35 mouse cellular contexts compared by ENCODE assay signal in the genomic region with DNA sequence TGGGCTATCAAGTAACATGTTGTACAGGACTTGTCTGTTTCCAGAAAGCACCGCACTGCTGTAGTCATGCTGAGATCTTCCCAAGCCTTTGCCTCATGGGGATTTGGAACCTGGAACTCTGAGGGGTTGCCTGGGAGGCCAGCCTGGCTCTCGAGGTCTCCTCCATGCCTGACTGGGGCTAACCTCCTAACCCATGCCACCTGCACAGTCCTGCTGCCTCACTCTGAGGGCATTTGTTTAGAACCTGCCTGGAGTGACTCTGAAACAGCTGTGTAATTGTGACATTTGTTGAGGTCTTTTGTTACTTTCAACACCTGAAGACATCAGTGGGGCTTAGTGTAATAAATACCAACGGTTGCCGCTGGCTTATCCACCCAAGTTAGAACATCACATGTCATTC. TPM values are rescaled to one million over a fixed set of nuclear protein-coding genes. Genes with fewer than 3 reads are reported as not detected.
A peak's percentile ranks its signal among the peaks of the same experiment; 100 is the strongest.
DNase-seq lines count a peak whose midpoint lies in the region; ATAC-seq lines count a peak whose summit lies in the region.
"Had no signal": no experiment of that assay in that cellular context is flagged by ENCODE, and none has a peak within 500 bp of the region (broad histone marks: within the 10 kb centered on the region; RNA-seq: fewer than 3 reads in every experiment).

No protein-coding gene starts in this region.

- H3K4me2 ChIP-seq in embryonic facial prominence, embryonic 13.5 days = no peak overlapping the region
- no peak overlapping the region for H3K4me2 ChIP-seq in kidney, embryonic 16.5 days (replicated peaks; ENCODE audit: low read depth, low read length)
- H3K4me2 ChIP-seq: embryonic facial prominence, embryonic 12.5 days; heart, embryonic 11.5 days; hindbrain, embryonic 14.5 days had no signal

- H3K27me3 ChIP-seq in embryonic facial prominence, embryonic 13.5 days = no peaks in the 10 kb centered on the region
- no peaks in the 10 kb centered on the region for H3K27me3 ChIP-seq in embryonic facial prominence, embryonic 10.5 days (replicated peaks; ENCODE audit: low read depth, poor library complexity, severe bottlenecking)
- H3K27me3 ChIP-seq in heart, embryonic 10.5 days (ENCODE audit: insufficient read depth, poor library complexity, severe bottlenecking) = no peaks in the 10 kb centered on the region
- no peaks in the 10 kb centered on the region for H3K27me3 ChIP-seq in kidney, embryonic 16.5 days (ENCODE audit: insufficient read depth, low read length)
- H3K27me3 ChIP-seq: CH12.LX; embryonic facial prominence, embryonic 12.5 days; Patski had no signal

- DNase-seq in embryonic facial prominence, embryonic 10.5 days (ENCODE audit: low spot score) = no peak
- DNase-seq in heart, embryonic 10.5 days (ENCODE audit: low spot score) = no peak
- DNase-seq in heart, postnatal 36 days = no peak
- DNase-seq in kidney, adult 9 months = no peak
- DNase-seq in gastrocnemius, adult 18-20 months (ENCODE audit: low spot score) = no peak
- no peak for DNase-seq in left cerebral cortex, adult 18-20 months (ENCODE audit: low spot score in 2 of 2)
- DNase-seq: adrenal gland, postnatal 10 days; adrenal gland, postnatal 36 days; cerebellum, adult 18-20 months; cerebellum, adult 9-10 months; cerebellum, postnatal 14 days; forebrain, postnatal 0 days; gastrocnemius, postnatal 25 days; heart, adult 2 months; heart, postnatal 4 days had no signal

- intact Hi-C loops in heart, postnatal 36 days (cut with DNase I) = no loop called here

- 49% methylated on average over 4 of the region's 4 CpGs for WGBS in embryonic facial prominence, embryonic 13.5 days
- WGBS in embryonic facial prominence, embryonic 10.5 days = 70% methylated on average over 4 of the region's 4 CpGs
- 60% methylated on average over 4 of the region's 4 CpGs for WGBS in heart, embryonic 10.5 days
- 34% methylated on average over 4 of the region's 4 CpGs for WGBS in kidney, embryonic 16.5 days

- H3K36me3 ChIP-seq in embryonic facial prominence, embryonic 13.5 days = no peaks in the 10 kb centered on the region
- H3K36me3 ChIP-seq in embryonic facial prominence, embryonic 10.5 days (replicated peaks) = no peaks in the 10 kb centered on the region
- no peaks in the 10 kb centered on the region for H3K36me3 ChIP-seq in heart, embryonic 10.5 days
- no peaks in the 10 kb centered on the region for H3K36me3 ChIP-seq in kidney, embryonic 16.5 days (ENCODE audit: insufficient read depth, low read length)
- H3K36me3 ChIP-seq: embryonic facial prominence, embryonic 12.5 days; G1E had no signal

- H3K4me3 ChIP-seq in embryonic facial prominence, embryonic 13.5 days = no peak overlapping the region
- no peak overlapping the region for H3K4me3 ChIP-seq in embryonic facial prominence, embryonic 10.5 days
- H3K4me3 ChIP-seq in heart, embryonic 10.5 days = no peak overlapping the region
- no peak overlapping the region for H3K4me3 ChIP-seq in kidney, embryonic 16.5 days (ENCODE audit: low read length)
- H3K4me3 ChIP-seq: embryonic facial prominence, embryonic 12.5 days; erythroblast, embryonic 14.5 days; heart, adult 2 months had no signal

- peaks cover 12% of the 10 kb centered on the region; the same call in 1 of the 2 replicates for H3K4me1 ChIP-seq in embryonic facial prominence, embryonic 13.5 days
- peaks cover 14% of the 10 kb centered on the region for H3K4me1 ChIP-seq in embryonic facial prominence, embryonic 10.5 days
- peaks cover 40% of the 10 kb centered on the region for H3K4me1 ChIP-seq in heart, embryonic 10.5 days
- H3K4me1 ChIP-seq in kidney, embryonic 16.5 days (ENCODE audit: insufficient read depth, low read length) = peaks cover 13% of the 10 kb centered on the region
- H3K4me1 ChIP-seq: embryonic facial prominence, embryonic 12.5 days had no signal

- no peak for ATAC-seq in embryonic facial prominence, embryonic 13.5 days (ENCODE audit: insufficient number of reproducible peaks, insufficient read depth, low FRiP score, low TSS enrichment, low read depth)
- ATAC-seq in kidney, embryonic 16.5 days (ENCODE audit: low FRiP score, low TSS enrichment) = 0 out of 2 replicates have a peak, but pooled peaks have one; percentile 21
- ATAC-seq: forebrain, embryonic 14.5 days; forebrain, postnatal 0 days; hindbrain, postnatal 0 days; inflammation-experienced regulatory T-cells, adult 6 months; intestine, embryonic 16.5 days had no signal

- H3K9ac ChIP-seq in embryonic facial prominence, embryonic 13.5 days = no peak overlapping the region
- H3K9ac ChIP-seq in kidney, embryonic 16.5 days (replicated peaks; ENCODE audit: low read length) = no peak overlapping the region
- H3K9ac ChIP-seq: embryonic facial prominence, embryonic 12.5 days; forebrain, postnatal 0 days; hindbrain, embryonic 14.5 days had no signal

- peak overlapping the region; percentile 22; the same call in 1 of the 2 replicates for H3K27ac ChIP-seq in embryonic facial prominence, embryonic 13.5 days
- H3K27ac ChIP-seq in embryonic facial prominence, embryonic 10.5 days (replicated peaks) = no peak overlapping the region
- 0 out of 2 replicates have a peak overlapping the region, but pooled peaks have one; percentile 22 for H3K27ac ChIP-seq in heart, embryonic 10.5 days
- no peak overlapping the region for H3K27ac ChIP-seq in kidney, embryonic 16.5 days (ENCODE audit: low read length)
- H3K27ac ChIP-seq: embryonic facial prominence, embryonic 12.5 days; heart, adult 2 months; hindbrain, embryonic 14.5 days; hindbrain, postnatal 0 days had no signal

- H3K9me3 ChIP-seq in embryonic facial prominence, embryonic 13.5 days = no peaks in the 10 kb centered on the region
- no peaks in the 10 kb centered on the region for H3K9me3 ChIP-seq in embryonic facial prominence, embryonic 10.5 days
- H3K9me3 ChIP-seq in heart, embryonic 10.5 days = no peaks in the 10 kb centered on the region
- H3K9me3 ChIP-seq in kidney, embryonic 16.5 days (ENCODE audit: low read length) = no peaks in the 10 kb centered on the region
- H3K9me3 ChIP-seq: embryonic facial prominence, embryonic 12.5 days; G1E had no signal

RNA-seq across cellular contexts. Expression of a gene that starts 11.1 kb away (rescaled TPM):
- 15.6 and 21.2 TPM in 2 replicates for polyA plus RNA-seq in embryonic facial prominence, embryonic 13.5 days (2015; fragmentation: Nextera tagmentation; extraction: Ambion mirVana)
- polyA plus RNA-seq in embryonic facial prominence, embryonic 10.5 days (2016; fragmentation: Nextera tagmentation; extraction: Ambion mirVana) = 12.1 and 12.8 TPM in 2 replicates
- 9.2 TPM in 2 replicates for polyA plus RNA-seq in heart, embryonic 10.5 days (2016; fragmentation: Nextera tagmentation; extraction: Ambion mirVana)
- 10 to 100 TPM; 23.7 to 30.5 TPM for total RNA-seq in heart, postnatal 36 days (2021)
- 18.8 and 20.0 TPM in 2 replicates for polyA plus RNA-seq in kidney, embryonic 16.5 days (2015; fragmentation: Nextera tagmentation; extraction: Ambion mirVana)
- total RNA-seq in gastrocnemius, adult 18-20 months (2021) = 1 to 10 TPM; 3.3 to 7.9 TPM
- 10 to 100 TPM; 45.7 to 48.8 TPM for total RNA-seq in left cerebral cortex, adult 18-20 months (2021)
- total RNA-seq: G1E had no signal
- polyA plus RNA-seq: erythroblast, embryonic 14.5 days; G1E had no signal

RNA-seq across cellular contexts. Expression of a gene that starts 41.7 kb away (rescaled TPM):
- not detected in 2 replicates for polyA plus RNA-seq in embryonic facial prominence, embryonic 13.5 days (2015; fragmentation: Nextera tagmentation; extraction: Ambion mirVana)
- polyA plus RNA-seq in embryonic facial prominence, embryonic 10.5 days (2016; fragmentation: Nextera tagmentation; extraction: Ambion mirVana) = not detected in 2 replicates
- polyA plus RNA-seq in heart, embryonic 10.5 days (2016; fragmentation: Nextera tagmentation; extraction: Ambion mirVana) = not detected in 2 replicates
- total RNA-seq in heart, postnatal 36 days (2021) = not detected
- polyA plus RNA-seq in kidney, embryonic 16.5 days (2015; fragmentation: Nextera tagmentation; extraction: Ambion mirVana) = not detected in 2 replicates
- not detected for total RNA-seq in gastrocnemius, adult 18-20 months (2021)
- not detected for total RNA-seq in left cerebral cortex, adult 18-20 months (2021)
- total RNA-seq: adrenal gland, adult 18-20 months; adrenal gland, postnatal 10 days; adrenal gland, postnatal 36 days; CH12.LX; forebrain, postnatal 0 days; gastrocnemius, adult 8-10 months; gastrocnemius, postnatal 25 days; heart, adult 2 months; heart, postnatal 4 days; hindbrain, postnatal 0 days had no signal
- polyA plus RNA-seq: embryonic facial prominence, embryonic 12.5 days; erythroblast, embryonic 14.5 days; forebrain, embryonic 14.5 days; forebrain, postnatal 0 days; frontal cortex, adult 2 months; G1E; gonadal fat pad, adult 2 months; heart, adult 2 months; heart, embryonic 11.5 days; heart, embryonic 14.5 days; heart, postnatal 0 days; hindbrain, embryonic 11.5 days; hindbrain, embryonic 14.5 days; hindbrain, postnatal 0 days; inflammation-experienced regulatory T-cells, adult 6 months; intestine, embryonic 16.5 days; Patski had no signal

Comparison
In these comparisons a context has a peak if more than half of its experiments do, and no peak if none do; other contexts are left out.
1. H3K27ac ChIP-seq: peak in embryonic facial prominence, embryonic 13.5 days (single experiment) and heart, embryonic 10.5 days (single experiment); none in embryonic facial prominence, embryonic 10.5 days (single experiment) and kidney, embryonic 16.5 days (single experiment).